Mouse (Mus musculus) cortical plate, adult 2 months (tissue): ENCODE data around the gene Tpx2.

Source experiments
- CTCF ChIP-seq: fragments of 200-500 bp; IDR thresholded peaks from 2 replicates; pipeline ENCODE4 v1.5.1; 2011; ENCODE audit warnings: mild to moderate bottlenecking, control low read depth, low read length; ENCODE audit not compliant: insufficient read depth; ENCODE audit errors: extremely low read depth
- POLR2A ChIP-seq: fragments of 200-500 bp; IDR thresholded peaks from 2 replicates; pipeline ENCODE4 v1.6.1; 2011; ENCODE audit warnings: mild to moderate bottlenecking, low read length, control low read depth; ENCODE audit not compliant: insufficient read depth; ENCODE audit errors: extremely low read depth

- no peak for TF ChIP-seq POLR2A
- TF ChIP-seq CTCF = no peak
These were observed 63.7 kb downstream of the Tpx2 start for GRCm38 (mm10) chr2:152911432-152911831.
